Mouse (Mus musculus) limb, embryonic 11.5 days (tissue): ENCODE measurements around the gene Wasf3. TPM values are rescaled to one million over a fixed set of nuclear protein-coding genes. Genes with fewer than 3 reads are reported as not detected.

Source experiments
- ATAC-seq: fragments of 200-750 bp; cut with Nextera tagmentation; 2 replicates; pipeline ENCODE4 v1.8.0; 2017; ENCODE audit warnings: low read depth; ENCODE audit not compliant: insufficient number of reproducible peaks, low FRiP score, low TSS enrichment
- DNase-seq: peaks from one replicate; pipeline ENCODE4 v3.0.0-alpha.2; 2015; ENCODE audit warnings: low spot score
- H3K27ac ChIP-seq: fragments of 300-500 bp; sonication (generic); replicated peaks from 2 replicates; pipeline ENCODE4 v1.5.1; 2014; ENCODE audit warnings: low read depth, mild to moderate bottlenecking, low read length
- H3K27me3 ChIP-seq: fragments of 300-500 bp; sonication (generic); 2 replicates; pipeline ENCODE4 v1.6.1; 2014; ENCODE audit warnings: mild to moderate bottlenecking, low read length, mixed read lengths; ENCODE audit not compliant: control insufficient read depth, insufficient read depth
- H3K36me3 ChIP-seq: fragments of 300-500 bp; sonication (generic); 2 replicates; pipeline ENCODE4 v1.6.1; 2014; ENCODE audit warnings: mild to moderate bottlenecking, low read length, moderate library complexity, mixed read lengths; ENCODE audit not compliant: control insufficient read depth, insufficient read depth
- H3K4me1 ChIP-seq: fragments of 300-500 bp; sonication (generic); 2 replicates; pipeline ENCODE4 v1.6.1; 2014; ENCODE audit warnings: low read length, mixed read lengths; ENCODE audit not compliant: control insufficient read depth, insufficient read depth
- H3K4me2 ChIP-seq: fragments of 300-500 bp; sonication (generic); 2 replicates; pipeline ENCODE4 v1.6.1; 2014; ENCODE audit warnings: low read depth, mild to moderate bottlenecking, moderate library complexity; ENCODE audit not compliant: severe bottlenecking
- H3K4me3 ChIP-seq: fragments of 300-500 bp; sonication (generic); 2 replicates; pipeline ENCODE4 v1.5.1; 2014; ENCODE audit warnings: low read depth, low read length
- H3K9ac ChIP-seq: fragments of 300-500 bp; sonication (generic); 2 replicates; pipeline ENCODE4 v1.6.1; 2014; ENCODE audit warnings: mild to moderate bottlenecking, low read length
- H3K9me3 ChIP-seq: fragments of 300-500 bp; sonication (generic); 2 replicates; pipeline ENCODE4 v1.6.1; 2016; ENCODE audit warnings: low read length; ENCODE audit not compliant: control insufficient read depth
- WGBS: fragments of 180-500 bp; shearing (Covaris S2); extraction: QIAGEN DNeasy Blood & Tissue Kit; methylation state at CpG from one replicate; pipeline ENCODE4 v1.1.7; 2014; 5-methylcytosine and 5-hydroxymethylcytosine counted together
- polyA plus RNA-seq: library from polyadenylated mRNA; unstranded; fragments of >200 nt; fragmentation: Nextera tagmentation; extraction: Ambion mirVana; gene quantifications from 2 replicates; pipeline ENCODE4 v1.2.1, GENCODE M21; 2014

The Wasf3 gene
- polyA plus RNA-seq, 1 experiment from 2014 or later = 2.9 TPM

GRCm38 (mm10) chr5:146360386-146360785, 24.4 kb upstream of the Wasf3 start:
- ATAC-seq = no peak
- Histone ChIP-seq H3K4me3 (no peak overlapping the region), H3K27ac (no peak overlapping the region), H3K27me3 (no peaks in the 10 kb centered on the region), H3K36me3 (no peaks in the 10 kb centered on the region), H3K9me3 (no peaks in the 10 kb centered on the region), H3K4me2 (no peak overlapping the region), H3K4me1 (no peaks in the 10 kb centered on the region), H3K9ac (no peak overlapping the region)
- DNase-seq = peak; percentile 82
- whole genome bisulfite sequencing = 28% methylated on average over 10 of the region's 10 CpGs

- no peak overlapping the region for H3K9ac ChIP-seq
- WGBS = 87% methylated on average over 9 of the region's 9 CpGs
These were observed 22.1 kb upstream of the Wasf3 start for GRCm38 (mm10) chr5:146362711-146363110.

GRCm38 (mm10) chr5:146368356-146368755, 16.4 kb upstream of the Wasf3 start:
- ATAC-seq (no peak), DNase-seq (no peak)
- H3K27me3 ChIP-seq = no peaks in the 10 kb centered on the region
- H3K9me3 ChIP-seq = no peaks in the 10 kb centered on the region
- 74% methylated on average over 2 of the region's 2 CpGs for WGBS
- H3K9ac ChIP-seq = no peak overlapping the region
- no peak overlapping the region for H3K4me3 ChIP-seq
- no peak overlapping the region for H3K4me2 ChIP-seq
- no peak overlapping the region for H3K27ac ChIP-seq
- H3K36me3 ChIP-seq = no peaks in the 10 kb centered on the region
- H3K4me1 ChIP-seq = no peaks in the 10 kb centered on the region

More at GRCm38 (mm10) chr5:146362711-146363110, 22.1 kb upstream of the Wasf3 start:
- Histone ChIP-seq H3K27me3 (no peaks in the 10 kb centered on the region), H3K4me1 (no peaks in the 10 kb centered on the region), H3K4me2 (no peak overlapping the region), H3K36me3 (no peaks in the 10 kb centered on the region), H3K4me3 (no peak overlapping the region), H3K9me3 (no peaks in the 10 kb centered on the region), H3K27ac (no peak overlapping the region)
- ATAC-seq (no peak), DNase-seq (no peak)

GRCm38 (mm10) chr5:146368971-146369370, 15.8 kb upstream of the Wasf3 start:
- Histone ChIP-seq H3K4me2 (no peak overlapping the region), H3K4me1 (no peaks in the 10 kb centered on the region), H3K4me3 (no peak overlapping the region), H3K9me3 (no peaks in the 10 kb centered on the region), H3K36me3 (no peaks in the 10 kb centered on the region), H3K9ac (no peak overlapping the region), H3K27me3 (no peaks in the 10 kb centered on the region), H3K27ac (no peak overlapping the region)
- ATAC-seq (no peak), DNase-seq (no peak)
- WGBS = 91% methylated on average over 13 of the region's 13 CpGs

- 92% methylated on average over 8 of the region's 8 CpGs for WGBS
- no peak for DNase-seq
- H3K9ac ChIP-seq = no peak overlapping the region
- no peaks in the 10 kb centered on the region for H3K4me1 ChIP-seq
- H3K27me3 ChIP-seq = no peaks in the 10 kb centered on the region
- H3K4me3 ChIP-seq = no peak overlapping the region
- no peaks in the 10 kb centered on the region for H3K9me3 ChIP-seq
- ATAC-seq = no peak
- no peak overlapping the region for H3K4me2 ChIP-seq
- H3K36me3 ChIP-seq = no peaks in the 10 kb centered on the region
- H3K27ac ChIP-seq = no peak overlapping the region
These were observed 14.0 kb upstream of the Wasf3 start for GRCm38 (mm10) chr5:146370794-146371193.

- H3K4me1 ChIP-seq = no peaks in the 10 kb centered on the region
- no peaks in the 10 kb centered on the region for H3K27me3 ChIP-seq
- no peaks in the 10 kb centered on the region for H3K9me3 ChIP-seq
- no peak for DNase-seq
- H3K4me3 ChIP-seq = no peak overlapping the region
- WGBS = 90% methylated on average over 11 of the region's 11 CpGs
- no peak overlapping the region for H3K9ac ChIP-seq
- no peak overlapping the region for H3K27ac ChIP-seq
- H3K36me3 ChIP-seq = no peaks in the 10 kb centered on the region
- H3K4me2 ChIP-seq = no peak overlapping the region
- ATAC-seq = no peak
These were observed 11.5 kb upstream of the Wasf3 start for GRCm38 (mm10) chr5:146373238-146373637.

GRCm38 (mm10) chr5:146376601-146377000, 8.2 kb upstream of the Wasf3 start:
- Histone ChIP-seq H3K4me3 (no peak overlapping the region), H3K4me1 (no peaks in the 10 kb centered on the region), H3K9me3 (no peaks in the 10 kb centered on the region), H3K36me3 (no peaks in the 10 kb centered on the region), H3K27me3 (no peaks in the 10 kb centered on the region), H3K9ac (no peak overlapping the region), H3K4me2 (no peak overlapping the region), H3K27ac (no peak overlapping the region)
- ATAC-seq (no peak), DNase-seq (peak; percentile 34)
- WGBS = 92% methylated on average over 4 of the region's 4 CpGs

GRCm38 (mm10) chr5:146380041-146380440, 4.7 kb upstream of the Wasf3 start:
- H3K36me3 ChIP-seq = no peaks in the 10 kb centered on the region
- H3K27me3 ChIP-seq = no peaks in the 10 kb centered on the region
- no peak for DNase-seq
- H3K4me3 ChIP-seq = no peak overlapping the region
- H3K9me3 ChIP-seq = no peaks in the 10 kb centered on the region
- ATAC-seq = no peak
- H3K9ac ChIP-seq = no peak overlapping the region
- no peak overlapping the region for H3K4me2 ChIP-seq
- H3K4me1 ChIP-seq = no peaks in the 10 kb centered on the region
- WGBS = 84% methylated on average over 8 of the region's 8 CpGs
- H3K27ac ChIP-seq = no peak overlapping the region

GRCm38 (mm10) chr5:146382268-146382667, 2.5 kb upstream of the Wasf3 start:
- H3K4me2 ChIP-seq = no peak overlapping the region
- H3K4me3 ChIP-seq = no peak overlapping the region
- ATAC-seq = no peak
- H3K9me3 ChIP-seq = no peaks in the 10 kb centered on the region; the same call in 1 of the 2 replicates
- H3K4me1 ChIP-seq = no peaks in the 10 kb centered on the region
- no peaks in the 10 kb centered on the region for H3K27me3 ChIP-seq
- no peak overlapping the region for H3K27ac ChIP-seq
- 74% methylated on average over 3 of the region's 3 CpGs for WGBS
- DNase-seq = no peak
- no peak overlapping the region for H3K9ac ChIP-seq
- H3K36me3 ChIP-seq = no peaks in the 10 kb centered on the region
